ENCODE assay signal across 8 mouse cellular contexts in genomic region chr11:69235285-69236060, GRCm38 (mm10). TPM values are rescaled to one million over a fixed set of nuclear protein-coding genes. Genes with fewer than 3 reads are reported as not detected.
DNase-seq lines count a peak whose midpoint lies in the region; ATAC-seq and TF ChIP-seq lines count a peak whose summit lies in the region.

No protein-coding gene starts in this region.

- no peak overlapping the region for H3K27ac ChIP-seq in gastrocnemius, adult 2 months
- no peak overlapping the region for H3K27ac ChIP-seq in intestine, embryonic 14.5 days (ENCODE audit: low read depth)

- H3K4me1 ChIP-seq in intestine, embryonic 14.5 days (replicated peaks; ENCODE audit: control insufficient read depth, insufficient read depth, low read length): peaks cover 5% of the 10 kb centered on the region

- H3K36me3 ChIP-seq in intestine, embryonic 14.5 days (ENCODE audit: control insufficient read depth, insufficient read depth, low read length): no peaks in the 10 kb centered on the region

- H3K9me3 ChIP-seq in intestine, embryonic 14.5 days (ENCODE audit: control insufficient read depth, low read length): no peaks in the 10 kb centered on the region

- H3K9ac ChIP-seq in intestine, embryonic 14.5 days (ENCODE audit: low read length): no peak overlapping the region

- peaks cover 30% of the 10 kb centered on the region for H3K27me3 ChIP-seq in intestine, embryonic 14.5 days (replicated peaks; ENCODE audit: control insufficient read depth, insufficient read depth, low read length)

- intact Hi-C loops in gastrocnemius, adult 2 months (cut with DNase I): no loop called here

- H3K4me3 ChIP-seq in gastrocnemius, adult 2 months: peak overlapping the region; percentile 74
- peak overlapping the region; percentile 39 for H3K4me3 ChIP-seq in intestine, embryonic 14.5 days (ENCODE audit: low read depth, low read length)

- H3K4me2 ChIP-seq in intestine, embryonic 14.5 days (ENCODE audit: low read length): peak overlapping the region; percentile 68

- peak; percentile 29; the same call in 1 of the 2 replicates for TF ChIP-seq CTCF in gastrocnemius, adult 2 months (IDR thresholded peaks at IDR 0.05)

- peak; percentile 88 for ATAC-seq in common myeloid progenitor, adult 5-6 weeks (replicated peaks; ENCODE audit: low read depth, poor library complexity, severe bottlenecking)
- ATAC-seq in intestine, embryonic 14.5 days (replicated peaks; ENCODE audit: low FRiP score, low TSS enrichment, low read depth): peak; percentile 82
- ATAC-seq in megakaryocyte, adult 5-6 weeks (ENCODE audit: poor library complexity, severe bottlenecking): peak; percentile 96

- peak; percentile 85 for DNase-seq in adrenal gland, adult 2 months
- DNase-seq in gastrocnemius, adult 2 months: peak; percentile 80
- peak; percentile 81 for DNase-seq in intestine, embryonic 14.5 days (ENCODE audit: low spot score)
- DNase-seq in left cerebral cortex, adult 9 months (ENCODE audit: low spot score in 2 of 2): peak; percentile 46 to 74
- peak; percentile 65 to 66 for DNase-seq in right cerebral cortex, adult 2 months (ENCODE audit: low spot score in 2 of 2)
- peak; percentile 23 to 64 for DNase-seq in urinary bladder, postnatal 36 days (ENCODE audit: low spot score in 2 of 2)

- WGBS in intestine, embryonic 14.5 days: 2% methylated on average over 33 of the region's 33 CpGs

RNA-seq across cellular contexts. Expression of gene Gucy2e, which starts 1.4 kb away (rescaled TPM):
- total RNA-seq in adrenal gland, adult 2 months (2021): not detected
- polyA plus RNA-seq in adrenal gland, adult 2 months (2012; rRNA removed): not detected in 2 replicates
- total RNA-seq in common myeloid progenitor, adult 5-6 weeks (2017): 0.14 TPM in 1 of 2 replicates, not detected in the other
- total RNA-seq in gastrocnemius, adult 2 months (2021): not detected
- polyA plus RNA-seq in intestine, embryonic 14.5 days (2014; fragmentation: Nextera tagmentation; extraction: Ambion mirVana): 0.01 TPM in 1 of 2 replicates, not detected in the other
- total RNA-seq in megakaryocyte, adult 5-6 weeks (2015): 0.16 TPM in 1 of 2 replicates, not detected in the other
- total RNA-seq in megakaryocyte, adult 5-6 weeks (2017): 0.07 and 0.33 TPM in 2 replicates

RNA-seq across cellular contexts. Expression of gene Alox8, which starts 37.8 kb away (rescaled TPM):
- not detected for total RNA-seq in adrenal gland, adult 2 months (2021)
- polyA plus RNA-seq in adrenal gland, adult 2 months (2012; rRNA removed): not detected in 2 replicates
- not detected in 2 replicates for total RNA-seq in common myeloid progenitor, adult 5-6 weeks (2017)
- total RNA-seq in gastrocnemius, adult 2 months (2021): not detected
- polyA plus RNA-seq in intestine, embryonic 14.5 days (2014; fragmentation: Nextera tagmentation; extraction: Ambion mirVana): 0.13 and 0.15 TPM in 2 replicates
- total RNA-seq in megakaryocyte, adult 5-6 weeks (2015): 1.3 and 1.5 TPM in 2 replicates
- 1.8 and 2.0 TPM in 2 replicates for total RNA-seq in megakaryocyte, adult 5-6 weeks (2017)
